Mouse (Mus musculus): Measurements from ENCODE around the gene Gm11007. TPM values are rescaled to one million over a fixed set of nuclear protein-coding genes. Genes with fewer than 3 reads are reported as not detected.
"Not testable (repeated sequence)": the region's sequence is repeated elsewhere in the genome, so short reads cannot be mapped to it uniquely, and the experiment has no call there.

Gene Gm11007
- not detected for polyA plus RNA-seq (2012; fragmentation: generic; extraction: Trizol)
- long read RNA-seq, experiment 1, partial matches to known transcripts = 0 of 10 reads
- long read RNA-seq, experiment 1, other reads (novel, unspliced or antisense) = 10 of 10 reads
- long read RNA-seq, experiment 2, partial matches to known transcripts = 0 of 7 reads
- long read RNA-seq, experiment 2, other reads (novel, unspliced or antisense) = 7 of 7 reads

- H3K79me2 ChIP-seq (ENCODE audit: control insufficient read depth, insufficient read depth); H3K36me3 ChIP-seq (ENCODE audit: control insufficient read depth, insufficient read depth); H3K4me3 ChIP-seq (ENCODE audit: insufficient read depth, poor library complexity, severe bottlenecking); H3ac ChIP-seq (ENCODE audit: control insufficient read depth, insufficient read length, low read depth); H3K27me3 ChIP-seq (ENCODE audit: control insufficient read depth, insufficient read depth, insufficient read length); H3K79me3 ChIP-seq (ENCODE audit: low read depth): not testable (repeated sequence)
Observed at GRCm38 (mm10) chr2:175643678-175644077, at the start of gene Gm11007. Gene Gm11007, plus strand, starts transcription at chr2:175643978.

Other genes with a start within 250 kb of the Gm11007 start
- 8.2 TPM for gene Gm4724, start 208.2 kb upstream of the Gm11007 start, polyA plus RNA-seq (2012; fragmentation: generic; extraction: Trizol)
- 9.1 TPM for gene Zfp965, start 174.0 kb upstream of the Gm11007 start, polyA plus RNA-seq (2012; fragmentation: generic; extraction: Trizol)
- gene Zfp969, start 59.7 kb downstream of the Gm11007 start, polyA plus RNA-seq (2012; fragmentation: generic; extraction: Trizol) = 11.7 TPM
- gene Gm2007, start 97.6 kb downstream of the Gm11007 start, polyA plus RNA-seq (2012; fragmentation: generic; extraction: Trizol) = not detected
- gene Gm14288, start 157.1 kb downstream of the Gm11007 start, polyA plus RNA-seq (2012; fragmentation: generic; extraction: Trizol) = 1.4 TPM
- 2.7 TPM for gene Gm6710, start 225.2 kb downstream of the Gm11007 start, polyA plus RNA-seq (2012; fragmentation: generic; extraction: Trizol)

Data from C2C12 (cell line).